Mouse (Mus musculus) hematopoietic stem cell, adult 5-6 weeks (primary cell): Measurements from ENCODE around the gene Vmn2r3. TPM values are rescaled to one million over a fixed set of nuclear protein-coding genes. Genes with fewer than 3 reads are reported as not detected.
"Not testable (repeated sequence)": the region's sequence is repeated elsewhere in the genome, so short reads cannot be mapped to it uniquely, and the experiment has no call there.

Source experiments
- ATAC-seq, 2 experiments: fragments of 125-278 bp in 1 of 2; replicated peaks in 1 of 2; 2 replicates each; pipeline ENCODE4 v1.8.0; 2016 to 2017; ENCODE audit warnings: inconsistent platforms in 2 of 2, mild to moderate bottlenecking in 2 of 2, moderate number of reproducible peaks in 2 of 2, low read depth in 1 of 2, moderate TSS enrichment in 1 of 2; ENCODE audit not compliant: low FRiP score in 2 of 2, poor library complexity in 2 of 2, severe bottlenecking in 2 of 2, insufficient read depth in 1 of 2, low TSS enrichment in 1 of 2
- total RNA-seq: library from RNA; stranded (forward); fragments of 172-1452, 232-1000 nt; gene quantifications from 2 replicates; pipeline ENCODE4 v1.2.3, GENCODE M21; 2017

Vmn2r3 gene
- total RNA-seq: not detected in 2 replicates

DNA sequence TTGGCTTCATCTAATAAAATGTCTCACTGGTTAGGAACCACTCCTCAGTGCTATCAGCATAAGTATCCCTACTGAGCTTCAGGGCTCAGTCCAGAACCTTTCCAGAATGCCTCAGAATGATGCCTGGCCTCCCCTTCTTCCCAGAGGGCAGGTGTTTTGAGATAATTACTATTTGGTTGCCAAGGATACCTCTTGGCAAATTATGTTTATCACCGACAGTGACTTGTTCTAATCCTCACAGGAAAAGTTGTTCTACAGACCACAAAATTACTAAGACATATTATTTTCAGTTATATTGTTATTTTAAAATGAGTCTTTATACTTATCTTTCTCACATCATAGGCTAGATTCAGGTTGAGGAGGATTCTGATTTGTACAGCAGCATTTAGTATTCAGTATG lies at the start of gene Vmn2r3:
Gene Vmn2r3 (minus strand): TSS at position 101 of the 400 bp plus-strand sequence.
- ATAC-seq: no peak

GRCm38 (mm10) chr3:64332548-64332947 lies 43.0 kb upstream of the Vmn2r3 start:
- no peak for ATAC-seq

DNA sequence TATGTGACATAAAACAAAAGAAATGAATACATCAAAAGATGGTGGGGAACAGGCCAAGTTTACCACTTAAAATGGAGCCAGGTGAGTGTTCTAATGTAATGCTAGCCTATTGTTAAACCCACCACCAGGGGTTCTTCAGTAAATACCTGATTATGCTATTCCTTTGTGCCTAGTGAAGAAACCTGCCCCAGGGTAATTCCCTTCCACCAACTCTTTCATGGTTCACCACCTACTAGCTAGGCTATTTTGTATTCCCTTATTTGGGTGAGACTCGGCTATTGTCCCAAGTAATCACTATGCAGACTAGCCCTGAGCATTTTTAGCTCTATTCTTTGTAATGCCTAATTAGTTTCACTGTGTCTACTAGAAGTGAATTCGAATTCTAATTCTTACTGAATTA lies 32.3 kb upstream of the Vmn2r3 start:
- ATAC-seq: no peak

GRCm38 (mm10) chr3:64306799-64307198 lies 17.3 kb upstream of the Vmn2r3 start:
- ATAC-seq: no peak

DNA sequence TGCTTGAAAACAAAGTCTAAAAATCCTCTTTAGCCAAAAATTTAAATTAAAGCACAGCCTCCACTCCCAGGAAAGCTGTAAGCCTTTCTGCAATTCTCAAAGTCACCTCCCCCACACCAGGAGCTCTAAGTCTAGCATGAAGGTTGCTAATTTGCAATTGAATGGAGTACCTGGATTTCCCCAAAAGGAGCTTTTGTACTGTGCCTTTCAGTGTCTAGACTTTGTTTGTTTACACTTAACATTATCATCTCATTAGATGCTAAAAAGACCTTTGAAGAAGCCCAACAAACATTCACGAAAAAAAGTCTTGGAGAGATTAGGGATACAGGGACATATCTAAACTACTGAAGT lies 23.8 kb downstream of the Vmn2r3 start:
- ATAC-seq: no peak

- not testable (repeated sequence) for ATAC-seq
These were observed 24.3 kb downstream of the Vmn2r3 start for GRCm38 (mm10) chr3:64265056-64265761.

DNA sequence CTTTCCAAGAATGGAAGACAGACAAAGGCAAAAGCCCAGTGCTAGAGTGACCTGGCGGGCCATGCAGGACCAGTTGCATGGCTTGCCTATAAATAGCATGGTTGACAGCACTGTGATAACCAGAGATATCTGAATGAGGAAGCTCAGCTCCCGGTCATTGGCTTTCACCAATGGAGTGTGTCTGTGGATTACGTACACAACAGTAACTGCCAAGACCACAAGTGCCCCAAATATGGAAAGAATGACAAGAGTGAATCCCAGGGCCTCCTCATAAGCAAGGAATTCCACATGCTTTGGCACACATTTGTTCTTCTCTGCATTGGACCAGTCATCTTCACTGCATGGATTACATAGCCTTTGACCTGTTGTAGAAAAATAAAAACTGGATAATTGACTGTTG lies 29.9 kb downstream of the Vmn2r3 start:
- no peak for ATAC-seq

DNA sequence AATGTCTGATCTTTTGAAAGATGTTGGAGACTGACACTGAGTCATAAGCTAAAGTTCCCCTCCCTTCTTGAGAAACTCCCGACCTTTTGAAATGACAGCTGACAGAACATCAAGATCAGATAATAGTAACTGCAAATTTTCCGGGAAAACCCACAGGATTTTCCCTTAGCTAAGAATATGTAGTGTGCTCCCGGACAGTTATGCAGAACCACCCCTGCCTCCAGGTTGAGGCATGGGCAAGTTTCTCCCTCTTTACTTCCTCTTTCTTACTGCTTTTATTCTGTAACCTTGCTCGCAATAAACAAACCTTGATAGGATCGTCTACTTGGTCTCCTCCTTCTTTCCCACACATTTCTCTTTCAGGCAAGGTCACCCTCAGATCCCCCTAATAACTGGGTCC lies 37.9 kb downstream of the Vmn2r3 start:
- no peak for ATAC-seq

- not testable (repeated sequence) for ATAC-seq
These were observed 39.0 kb downstream of the Vmn2r3 start for GRCm38 (mm10) chr3:64250461-64250860.

GRCm38 (mm10) chr3:64235459-64235858 lies 54.0 kb downstream of the Vmn2r3 start:
- ATAC-seq: not testable (repeated sequence)

DNA sequence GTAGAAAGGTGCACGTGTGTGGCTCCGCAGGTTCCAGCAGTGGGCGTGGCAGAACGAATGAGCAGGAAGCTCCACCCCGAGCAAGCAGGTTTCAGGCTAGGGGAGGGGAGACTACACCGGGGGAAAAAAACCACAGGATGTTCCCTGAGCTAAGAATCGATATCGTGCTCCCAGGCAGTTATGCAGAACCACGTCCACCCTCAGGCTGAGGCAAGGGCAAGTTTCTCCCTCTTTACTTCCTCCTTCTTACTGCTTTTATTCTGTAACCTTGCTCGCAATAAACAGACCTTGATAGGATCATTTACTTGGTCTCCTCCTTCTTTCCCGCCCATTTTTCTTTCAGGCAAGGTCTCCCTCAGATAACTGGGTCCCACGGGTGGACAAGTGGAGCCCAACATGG lies 55.9 kb downstream of the Vmn2r3 start:
- ATAC-seq: not testable (repeated sequence)

DNA sequence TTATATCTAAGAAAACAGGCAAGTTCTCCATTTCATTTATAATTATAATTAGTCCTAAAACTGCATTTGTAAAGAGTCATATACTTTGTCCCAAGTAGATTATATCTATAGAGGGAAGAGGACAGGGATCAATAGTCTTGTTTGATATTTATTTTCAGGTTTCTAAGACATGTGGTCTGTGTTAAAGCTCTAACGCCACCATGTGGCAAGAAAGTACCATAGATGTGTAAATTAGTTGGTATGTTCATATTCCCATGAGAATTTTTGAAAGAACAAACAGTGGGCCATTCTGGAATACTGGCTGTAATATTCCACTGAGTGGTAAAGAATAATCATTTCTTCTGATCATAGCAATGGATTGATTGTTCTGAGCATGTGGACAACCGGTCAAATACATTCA lies 62.3 kb downstream of the Vmn2r3 start:
- ATAC-seq: no peak

Other genes with a start within 250 kb of the Vmn2r3 start
- not detected in 2 replicates for gene Vmn2r1, start 208.2 kb downstream of the Vmn2r3 start, total RNA-seq
- not detected in 2 replicates for gene Vmn2r2, start 147.8 kb downstream of the Vmn2r3 start, total RNA-seq
- not detected in 2 replicates for gene Vmn2r4, start 125.7 kb upstream of the Vmn2r3 start, total RNA-seq
- gene Vmn2r5, start 220.1 kb upstream of the Vmn2r3 start, total RNA-seq: not detected in 2 replicates